Mouse (Mus musculus) cortical plate, adult 2 months (tissue): ENCODE measurements at regions not wholly inside any gene's neighbourhood (a gene's known extent, or its start where the extent isn't known, plus 50 kb on each side); places are given as distances from the start of the nearest gene placed in this dataset.

Source experiments
- CTCF ChIP-seq: fragments of 200-500 bp; IDR thresholded peaks from 2 replicates; pipeline ENCODE4 v1.5.1; 2011; ENCODE audit warnings: mild to moderate bottlenecking, control low read depth, low read length; ENCODE audit not compliant: insufficient read depth; ENCODE audit errors: extremely low read depth
- POLR2A ChIP-seq: fragments of 200-500 bp; IDR thresholded peaks from 2 replicates; pipeline ENCODE4 v1.6.1; 2011; ENCODE audit warnings: mild to moderate bottlenecking, low read length, control low read depth; ENCODE audit not compliant: insufficient read depth; ENCODE audit errors: extremely low read depth

- no peak for TF ChIP-seq CTCF
- no peak for TF ChIP-seq POLR2A
These were observed 498.8 kb upstream of the Pou3f2 start for GRCm38 (mm10) chr4:22986763-22987468.
